Mouse (Mus musculus) embryonic facial prominence, embryonic 12.5 days (tissue): ENCODE data around the gene Ppp2r5c. TPM values are rescaled to one million over a fixed set of nuclear protein-coding genes. Genes with fewer than 3 reads are reported as not detected.

Source experiments
- ATAC-seq: fragments of 200-750 bp; cut with Nextera tagmentation; 2 replicates; pipeline ENCODE4 v1.8.0; 2017; ENCODE audit not compliant: insufficient number of reproducible peaks, insufficient read depth, low FRiP score, low TSS enrichment
- H3K27ac ChIP-seq: fragments of 300-500 bp; sonication (generic); 2 replicates; pipeline ENCODE4 v1.5.1; 2016; ENCODE audit warnings: mild to moderate bottlenecking
- H3K27me3 ChIP-seq: fragments of 300-500 bp; sonication (generic); 2 replicates; pipeline ENCODE4 v1.6.1; 2016; ENCODE audit warnings: mild to moderate bottlenecking, moderate library complexity
- H3K36me3 ChIP-seq: fragments of 300-500 bp; sonication (generic); 2 replicates; pipeline ENCODE4 v1.6.1; 2016; ENCODE audit warnings: mild to moderate bottlenecking
- H3K4me1 ChIP-seq: fragments of 300-500 bp; sonication (generic); 2 replicates; pipeline ENCODE4 v1.6.1; 2016
- H3K4me2 ChIP-seq: fragments of 300-500 bp; sonication (generic); replicated peaks from 2 replicates; pipeline ENCODE4 v1.6.1; 2016; ENCODE audit warnings: mild to moderate bottlenecking, moderate library complexity
- H3K4me3 ChIP-seq: fragments of 300-500 bp; sonication (generic); 2 replicates; pipeline ENCODE4 v1.5.1; 2016; ENCODE audit warnings: mild to moderate bottlenecking
- H3K9ac ChIP-seq: fragments of 300-500 bp; sonication (generic); 2 replicates; pipeline ENCODE4 v1.6.1; 2016; ENCODE audit warnings: mild to moderate bottlenecking, moderate library complexity
- H3K9me3 ChIP-seq: fragments of 300-500 bp; sonication (generic); 2 replicates; pipeline ENCODE4 v1.6.1; 2016; ENCODE audit warnings: mild to moderate bottlenecking, moderate library complexity
- WGBS: fragments of 180-500 bp; shearing (Covaris S2); methylation state at CpG from one replicate; pipeline ENCODE4 v1.1.7; 2016; 5-methylcytosine and 5-hydroxymethylcytosine counted together
- polyA plus RNA-seq: library from polyadenylated mRNA; unstranded; fragments of >200 nt; fragmentation: Nextera tagmentation; extraction: Ambion mirVana; gene quantifications from 2 replicates; pipeline ENCODE4 v1.2.1, GENCODE M21; 2016

The Ppp2r5c gene
- polyA plus RNA-seq, 1 experiment from 2014 or later, result 156 TPM

GRCm38 (mm10) chr12:110445775-110446174 is 1.1 kb upstream of the Ppp2r5c start:
- Histone ChIP-seq H3K9ac (peak overlapping the region; percentile 61), H3K9me3 (no peaks in the 10 kb centered on the region), H3K27me3 (peaks cover 9% of the 10 kb centered on the region; the same call in 1 of the 2 replicates), H3K27ac (0 out of 2 replicates have a peak overlapping the region, but pooled peaks have one; percentile 96), H3K4me2 (peak overlapping the region; percentile 73), H3K4me3 (peak overlapping the region; percentile 80), H3K36me3 (0 out of 2 replicates have a peak, but pooled peaks cover 2% of the 10 kb centered on the region), H3K4me1 (peaks cover 5% of the 10 kb centered on the region; the same call in 1 of the 2 replicates)
- 33% methylated on average over 7 of the region's 7 CpGs for WGBS
- no peak for ATAC-seq

DNA sequence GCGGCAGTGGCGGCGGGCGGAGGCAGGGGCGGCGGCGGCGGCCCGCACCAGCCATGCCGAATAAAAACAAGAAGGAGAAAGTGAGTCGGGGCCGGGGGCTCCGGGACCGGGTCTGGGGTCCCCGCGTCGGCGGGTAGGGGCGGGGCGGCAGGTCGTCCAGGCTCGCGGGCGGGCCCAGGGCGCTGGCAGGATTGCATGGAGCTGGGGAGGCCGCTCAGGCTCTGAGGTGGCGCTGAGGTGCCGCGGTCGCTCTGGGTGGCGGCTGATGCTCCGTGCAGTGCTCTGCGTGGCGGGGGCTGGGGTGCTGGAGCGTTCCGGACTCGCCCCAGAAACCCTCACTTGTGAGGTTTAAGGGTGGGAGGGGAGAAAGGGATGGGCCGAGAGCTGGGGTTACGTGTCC is 386 bp downstream of the Ppp2r5c start:
- H3K27ac ChIP-seq, result peak overlapping the region; percentile 96
- peaks cover 5% of the 10 kb centered on the region; the same call in 1 of the 2 replicates for H3K4me1 ChIP-seq
- H3K9ac ChIP-seq, result peak overlapping the region; percentile 83
- peak overlapping the region; percentile 80 for H3K4me3 ChIP-seq
- H3K36me3 ChIP-seq, result 0 out of 2 replicates have a peak, but pooled peaks cover 2% of the 10 kb centered on the region
- H3K4me2 ChIP-seq, result peak overlapping the region; percentile 73
- ATAC-seq, result peak; percentile 39
- H3K27me3 ChIP-seq, result peaks cover 9% of the 10 kb centered on the region; the same call in 1 of the 2 replicates
- WGBS, result 1% methylated on average over 30 of the region's 39 CpGs
- no peaks in the 10 kb centered on the region for H3K9me3 ChIP-seq

GRCm38 (mm10) chr12:110448767-110449166 is 1.8 kb downstream of the Ppp2r5c start:
- no peak overlapping the region for H3K4me2 ChIP-seq
- 0 out of 2 replicates have a peak, but pooled peaks cover 2% of the 10 kb centered on the region for H3K36me3 ChIP-seq
- H3K4me1 ChIP-seq, result peaks cover 5% of the 10 kb centered on the region; the same call in 1 of the 2 replicates
- WGBS, result 71% methylated on average over 10 of the region's 10 CpGs
- no peak for ATAC-seq
- H3K27me3 ChIP-seq, result peaks cover 9% of the 10 kb centered on the region; the same call in 1 of the 2 replicates
- H3K27ac ChIP-seq, result no peak overlapping the region
- H3K9ac ChIP-seq, result 0 out of 2 replicates have a peak overlapping the region, but pooled peaks have one; percentile 27
- no peaks in the 10 kb centered on the region for H3K9me3 ChIP-seq
- no peak overlapping the region for H3K4me3 ChIP-seq

- H3K4me1 ChIP-seq, result no peaks in the 10 kb centered on the region
- no peaks in the 10 kb centered on the region for H3K9me3 ChIP-seq
- 0 out of 2 replicates have a peak, but pooled peaks cover 2% of the 10 kb centered on the region for H3K36me3 ChIP-seq
- no peak overlapping the region for H3K4me2 ChIP-seq
- no peak for ATAC-seq
- H3K27me3 ChIP-seq, result no peaks in the 10 kb centered on the region
- no peak overlapping the region for H3K27ac ChIP-seq
- no peak overlapping the region for H3K4me3 ChIP-seq
- H3K9ac ChIP-seq, result no peak overlapping the region
- WGBS, result 17% methylated on average over 5 of the region's 5 CpGs
Observed at GRCm38 (mm10) chr12:110454223-110454622, 7.3 kb downstream of the Ppp2r5c start.

- 81% methylated on average over 7 of the region's 7 CpGs for WGBS
- ATAC-seq, result no peak
- H3K4me3 ChIP-seq, result no peak overlapping the region
- H3K9ac ChIP-seq, result no peak overlapping the region
- H3K27ac ChIP-seq, result no peak overlapping the region
- no peaks in the 10 kb centered on the region for H3K4me1 ChIP-seq
- H3K36me3 ChIP-seq, result no peaks in the 10 kb centered on the region
- no peaks in the 10 kb centered on the region for H3K27me3 ChIP-seq
- H3K4me2 ChIP-seq, result no peak overlapping the region
- H3K9me3 ChIP-seq, result no peaks in the 10 kb centered on the region
Observed at GRCm38 (mm10) chr12:110456024-110456423, 9.1 kb downstream of the Ppp2r5c start.

DNA sequence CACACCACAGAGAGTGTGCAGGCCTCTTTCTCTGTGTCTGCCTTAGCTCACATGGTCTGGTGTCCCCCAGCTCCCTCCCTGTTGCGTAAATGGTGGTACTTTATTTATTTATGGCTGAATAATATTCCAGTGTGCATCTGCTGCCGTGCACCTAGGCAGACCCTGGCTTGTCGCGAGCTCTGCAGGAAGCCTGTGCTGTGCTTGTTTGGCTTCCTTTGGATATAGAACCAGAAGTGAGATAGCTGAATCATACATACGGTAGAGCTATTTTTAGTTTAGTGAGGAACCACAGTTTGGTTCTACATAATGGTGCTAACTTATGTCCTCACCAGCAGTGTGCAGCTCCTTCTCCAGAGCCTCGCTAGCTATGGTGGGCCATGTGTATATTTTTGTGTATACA is 11.7 kb downstream of the Ppp2r5c start:
- Histone ChIP-seq H3K27ac (no peak overlapping the region), H3K4me3 (no peak overlapping the region), H3K4me2 (no peak overlapping the region), H3K9ac (no peak overlapping the region), H3K4me1 (no peaks in the 10 kb centered on the region), H3K36me3 (no peaks in the 10 kb centered on the region), H3K9me3 (no peaks in the 10 kb centered on the region), H3K27me3 (no peaks in the 10 kb centered on the region)
- no peak for ATAC-seq
- WGBS, result 92% methylated on average over 6 of the region's 6 CpGs

- no peaks in the 10 kb centered on the region for H3K27me3 ChIP-seq
- H3K4me2 ChIP-seq, result no peak overlapping the region
- no peaks in the 10 kb centered on the region for H3K4me1 ChIP-seq
- no peak overlapping the region for H3K27ac ChIP-seq
- no peak overlapping the region for H3K9ac ChIP-seq
- H3K9me3 ChIP-seq, result no peaks in the 10 kb centered on the region
- H3K36me3 ChIP-seq, result no peaks in the 10 kb centered on the region
- ATAC-seq, result no peak
- WGBS, result 82% methylated on average over 18 of the region's 18 CpGs
- no peak overlapping the region for H3K4me3 ChIP-seq
Observed at GRCm38 (mm10) chr12:110460418-110461300, 13.7 kb downstream of the Ppp2r5c start.

DNA sequence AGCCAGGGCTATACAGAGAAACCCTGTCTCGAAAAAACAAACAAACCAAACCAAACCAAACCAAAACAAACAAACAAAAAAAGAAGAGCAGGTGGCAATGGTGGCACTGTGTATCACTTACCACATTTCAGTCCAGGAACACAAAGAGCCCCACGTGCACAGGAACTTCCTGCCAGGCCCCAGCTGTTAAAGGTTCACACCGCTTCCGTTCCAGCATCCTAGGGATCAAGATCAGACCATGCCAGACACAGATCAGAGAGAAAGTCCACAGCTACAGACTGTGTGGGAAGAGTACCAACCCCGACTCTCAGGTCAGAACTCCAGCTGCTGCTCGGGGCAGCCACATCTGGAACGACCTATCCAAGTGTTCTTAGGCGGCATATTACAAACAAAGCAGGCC is 16.8 kb downstream of the Ppp2r5c start:
- no peak overlapping the region for H3K27ac ChIP-seq
- H3K4me1 ChIP-seq, result no peaks in the 10 kb centered on the region
- ATAC-seq, result no peak
- H3K36me3 ChIP-seq, result peaks cover 12% of the 10 kb centered on the region
- H3K9ac ChIP-seq, result no peak overlapping the region
- H3K9me3 ChIP-seq, result no peaks in the 10 kb centered on the region
- no peak overlapping the region for H3K4me2 ChIP-seq
- no peak overlapping the region for H3K4me3 ChIP-seq
- WGBS, result 70% methylated on average over 8 of the region's 8 CpGs
- H3K27me3 ChIP-seq, result no peaks in the 10 kb centered on the region

DNA sequence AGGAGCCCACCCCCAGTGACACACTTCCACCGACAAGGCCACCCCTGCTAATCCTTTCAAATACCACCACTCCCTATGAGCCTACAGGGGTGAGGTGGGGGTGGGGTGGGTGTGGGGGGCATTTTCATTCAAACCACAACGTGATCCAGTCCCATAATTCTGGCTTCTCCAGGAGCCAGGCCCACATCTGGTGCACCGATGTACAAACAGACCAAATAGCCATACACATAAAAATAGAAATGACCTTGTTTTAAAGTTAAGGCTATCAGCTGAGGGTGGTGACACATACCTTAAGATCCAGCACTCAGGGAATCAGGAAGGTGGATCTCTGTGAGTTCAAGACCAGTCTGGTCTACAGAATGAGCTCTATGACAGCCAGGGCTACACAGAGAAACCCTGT is 24.5 kb downstream of the Ppp2r5c start:
- no peaks in the 10 kb centered on the region for H3K9me3 ChIP-seq

GRCm38 (mm10) chr12:110472247-110472646 is 25.3 kb downstream of the Ppp2r5c start:
- 68% methylated on average over 3 of the region's 3 CpGs for WGBS
- Histone ChIP-seq H3K9ac (no peak overlapping the region), H3K9me3 (no peaks in the 10 kb centered on the region), H3K4me2 (no peak overlapping the region), H3K4me1 (no peaks in the 10 kb centered on the region), H3K4me3 (no peak overlapping the region), H3K36me3 (peaks cover under 1% of the 10 kb centered on the region; the same call in 1 of the 2 replicates), H3K27me3 (no peaks in the 10 kb centered on the region), H3K27ac (no peak overlapping the region)
- ATAC-seq, result no peak

More for the DNA sequence above, 24.5 kb downstream of the Ppp2r5c start:
- Histone ChIP-seq H3K27me3 (no peaks in the 10 kb centered on the region), H3K4me1 (no peaks in the 10 kb centered on the region), H3K4me2 (no peak overlapping the region), H3K9ac (no peak overlapping the region), H3K36me3 (peaks cover 6% of the 10 kb centered on the region; the same call in 1 of the 2 replicates), H3K4me3 (no peak overlapping the region), H3K27ac (no peak overlapping the region)
- no peak for ATAC-seq
- 68% methylated on average over 3 of the region's 3 CpGs for WGBS

- Histone ChIP-seq H3K36me3 (0 out of 2 replicates have a peak, but pooled peaks cover under 1% of the 10 kb centered on the region), H3K4me2 (no peak overlapping the region), H3K27ac (no peak overlapping the region), H3K4me1 (no peaks in the 10 kb centered on the region), H3K9ac (no peak overlapping the region), H3K27me3 (no peaks in the 10 kb centered on the region), H3K4me3 (no peak overlapping the region), H3K9me3 (no peaks in the 10 kb centered on the region)
- no peak for ATAC-seq
- 75% methylated on average over 8 of the region's 8 CpGs for WGBS
Observed at GRCm38 (mm10) chr12:110474497-110474896, 27.6 kb downstream of the Ppp2r5c start.

DNA sequence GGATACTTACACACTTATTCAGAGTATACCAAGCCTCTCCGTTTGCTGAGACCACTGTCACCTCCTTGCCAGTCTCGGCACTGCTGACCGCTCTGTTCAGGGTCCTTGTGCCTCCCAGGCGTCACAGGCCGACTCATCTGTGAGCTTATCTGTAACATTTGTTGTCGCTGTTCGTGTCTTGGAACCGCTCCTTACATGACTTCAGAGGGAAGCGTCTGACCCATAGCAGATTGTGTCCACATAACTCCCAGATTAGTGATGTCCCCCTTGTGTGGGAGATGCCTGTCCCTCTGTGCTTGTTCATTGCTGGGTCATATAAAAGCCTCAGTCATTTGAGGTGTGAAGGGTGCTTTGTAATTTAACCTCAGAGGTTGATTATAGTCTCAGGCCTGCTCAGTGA is 29.6 kb downstream of the Ppp2r5c start:
- no peaks in the 10 kb centered on the region for H3K4me1 ChIP-seq
- H3K27ac ChIP-seq, result no peak overlapping the region
- no peaks in the 10 kb centered on the region for H3K27me3 ChIP-seq
- H3K4me3 ChIP-seq, result no peak overlapping the region
- H3K4me2 ChIP-seq, result no peak overlapping the region
- 0 out of 2 replicates have a peak, but pooled peaks cover 5% of the 10 kb centered on the region for H3K36me3 ChIP-seq
- ATAC-seq, result no peak
- 83% methylated on average over 9 of the region's 9 CpGs for WGBS
- no peak overlapping the region for H3K9ac ChIP-seq
- no peaks in the 10 kb centered on the region for H3K9me3 ChIP-seq
